Mouse (Mus musculus) C2C12 (cell line): ENCODE data around the gene Sfxn1.

Source experiments
- CEBPB ChIP-seq: IDR thresholded peaks from one replicate; pipeline ENCODE4 v1.6.1; 2011; ENCODE audit warnings: low read depth, mild to moderate bottlenecking, control low read depth, moderate library complexity
- CTCF ChIP-seq: IDR thresholded peaks from one replicate; pipeline ENCODE4 v1.5.1; 2011; ENCODE audit not compliant: control insufficient read depth, insufficient read depth, insufficient read length
- FOSL1 ChIP-seq: IDR thresholded peaks from one replicate; pipeline ENCODE4 v1.8.0; 2011; ENCODE audit warnings: mild to moderate bottlenecking, low read length; ENCODE audit not compliant: poor library complexity, insufficient read depth, severe bottlenecking
- MAX ChIP-seq: IDR thresholded peaks from one replicate; pipeline ENCODE4 v1.6.1; 2011; ENCODE audit warnings: mild to moderate bottlenecking, control low read depth
- USF1 ChIP-seq: IDR thresholded peaks from one replicate; pipeline ENCODE4 v1.6.1; 2011; ENCODE audit warnings: low read depth, mild to moderate bottlenecking, control low read depth, moderate library complexity

DNA sequence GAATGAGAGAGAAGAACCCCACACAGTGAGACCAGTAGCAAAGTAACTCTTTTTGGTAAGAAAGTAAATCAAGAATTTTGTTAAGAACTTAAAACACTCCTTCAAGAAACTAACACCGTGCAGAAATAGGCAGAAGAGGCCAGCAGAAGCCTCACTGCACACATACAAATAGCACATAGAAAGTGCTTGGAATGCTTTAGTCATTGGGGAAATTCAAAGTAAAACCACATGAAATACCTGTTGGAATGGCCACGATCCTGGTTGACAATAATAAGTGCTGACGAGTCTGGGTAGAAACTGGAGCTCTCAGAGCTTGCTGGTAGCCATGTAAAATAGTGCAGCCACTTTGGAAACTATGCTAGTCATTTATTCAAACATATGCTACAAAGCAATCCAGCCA, 30.4 kb downstream of the Sfxn1 start:
- TF ChIP-seq CTCF (no peak), FOSL1 (no peak), CEBPB (no peak), USF1 (no peak), MAX (no peak)
